Mouse (Mus musculus) testis, adult 2 months (tissue): ENCODE results near the gene Rassf5.

ENCODE experiments used
- CTCF ChIP-seq: fragments of 200-500 bp; IDR thresholded peaks from 2 replicates; pipeline ENCODE4 v1.5.1; 2012; ENCODE audit warnings: low read depth, mild to moderate bottlenecking, inconsistent platforms, low read length, moderate library complexity; ENCODE audit not compliant: control insufficient read depth, insufficient read depth, insufficient replicate concordance
- POLR2A ChIP-seq: fragments of 200-500 bp; IDR thresholded peaks from 2 replicates; pipeline ENCODE4 v1.6.1; 2012; ENCODE audit warnings: low read depth, mild to moderate bottlenecking, inconsistent platforms, low read length, moderate library complexity; ENCODE audit not compliant: control insufficient read depth

DNA sequence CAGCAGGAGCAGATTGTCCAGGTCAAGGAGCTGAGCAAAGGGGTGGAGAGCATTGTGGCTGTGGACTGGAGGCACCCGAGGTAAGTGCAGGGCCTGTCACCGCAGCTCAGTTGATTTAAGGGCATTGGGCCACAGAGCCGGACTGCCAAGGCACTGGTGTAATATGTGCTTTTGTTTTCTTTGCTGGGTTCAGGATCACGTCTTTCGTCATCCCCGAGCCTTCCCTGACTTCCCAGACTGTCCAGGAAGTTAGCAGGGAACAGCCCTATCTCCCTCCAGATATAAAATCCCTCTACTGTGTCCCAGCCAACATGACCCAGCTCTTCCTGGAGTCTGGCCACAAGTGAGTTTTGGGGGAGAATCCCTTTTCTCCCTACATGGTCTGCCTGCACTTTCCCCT lies 80.6 kb downstream of the Rassf5 start:
- TF ChIP-seq CTCF (no peak), POLR2A (no peak)
